Mouse (Mus musculus): Measurements from ENCODE around the gene Ssmem1.

GRCm38 (mm10) chr6:30568069-30568468 lies 58.4 kb downstream of the Ssmem1 start, which contains the start of gene Cpa4:
- TF ChIP-seq EP300 (IDR thresholded peaks at IDR 0.05; ENCODE audit: low read depth) = no peak
- TF ChIP-seq CTCF (IDR thresholded peaks at IDR 0.05; ENCODE audit: low read depth) = no peak

All from liver, postnatal 0 days (tissue).